Mouse (Mus musculus) ovary, adult 10 weeks (tissue): Measurements from ENCODE around the gene Bap1. TPM values are rescaled to one million over a fixed set of nuclear protein-coding genes. Genes with fewer than 3 reads are reported as not detected.

Experiments used
- polyA plus RNA-seq: library from polyadenylated mRNA; stranded (reverse); fragments of 350-450 nt; fragmentation: Illumina TruSeq; extraction: RNeasy Lipid Tissue Mini Kit (QIAGEN cat#74804); gene quantifications from one replicate; pipeline ENCODE4 v1.2.3, GENCODE M21; 2014

Gene Bap1
- 6.2 TPM for polyA plus RNA-seq

GRCm38 (mm10) chr14:31251084-31251604 is at the start of gene Bap1, which contains the start of gene Phf7:
Gene Bap1 (plus strand): TSS chr14:31251450.
Gene Phf7 (minus strand): TSS chr14:31251317.

GRCm38 (mm10) chr14:31208084-31208483 is 43.2 kb upstream of the Bap1 start, which contains the start of gene Tnnc1:
Gene Tnnc1 (plus strand): TSS chr14:31208312.

GRCm38 (mm10) chr14:31216846-31217245 is 34.4 kb upstream of the Bap1 start, which contains the start of gene Nisch:
Gene Nisch (minus strand): TSS chr14:31216946.

GRCm38 (mm10) chr14:31217666-31218065 is 33.6 kb upstream of the Bap1 start, which contains the start of gene Sema3g:
Gene Sema3g (plus strand): TSS chr14:31217860.

Other genes with a start within 250 kb of the Bap1 start
- 392 TPM for gene Spcs1, start 249.8 kb upstream of the Bap1 start, polyA plus RNA-seq
- gene Pbrm1, start 232.3 kb upstream of the Bap1 start, polyA plus RNA-seq, result 187 TPM
- 159 TPM for gene Gnl3, start 232.3 kb upstream of the Bap1 start, polyA plus RNA-seq
- gene Smim4, start 122.5 kb upstream of the Bap1 start, polyA plus RNA-seq, result 6.6 TPM
- 3.3 TPM for gene Nt5dc2, start 120.4 kb upstream of the Bap1 start, polyA plus RNA-seq
- 1.7 TPM for gene Stab1, start 82.8 kb upstream of the Bap1 start, polyA plus RNA-seq
- gene Tnnc1, start 43.1 kb upstream of the Bap1 start, polyA plus RNA-seq, result not detected
- gene Nisch, start 34.5 kb upstream of the Bap1 start, polyA plus RNA-seq, result 84.3 TPM
- gene Sema3g, start 33.6 kb upstream of the Bap1 start, polyA plus RNA-seq, result 8.8 TPM
- gene Phf7, start 133 bp upstream of the Bap1 start, polyA plus RNA-seq, result 9.7 TPM
- 0.29 TPM for gene Dnah1, start 72.4 kb downstream of the Bap1 start, polyA plus RNA-seq
- 142 TPM for gene Capn7, start 85.2 kb downstream of the Bap1 start, polyA plus RNA-seq
- gene Sh3bp5, start 184.6 kb downstream of the Bap1 start, polyA plus RNA-seq, result 73.6 TPM
- 44.0 TPM for gene Eaf1, start 242.9 kb downstream of the Bap1 start, polyA plus RNA-seq
- gene Mettl6, start 243.6 kb downstream of the Bap1 start, polyA plus RNA-seq, result 90.1 TPM